Mouse (Mus musculus) midbrain, embryonic 15.5 days (tissue): Measurements from ENCODE around the gene Pcgf5. TPM values are rescaled to one million over a fixed set of nuclear protein-coding genes. Genes with fewer than 3 reads are reported as not detected.

Experiments
- ATAC-seq: fragments of 200-750 bp; cut with Nextera tagmentation; replicated peaks from 2 replicates; pipeline ENCODE4 v1.8.0; 2017; ENCODE audit warnings: moderate TSS enrichment
- H3K27ac ChIP-seq: fragments of 300-500 bp; sonication (generic); 2 replicates; pipeline ENCODE4 v1.5.1; 2015; ENCODE audit warnings: mild to moderate bottlenecking, inconsistent platforms
- H3K27me3 ChIP-seq: fragments of 300-500 bp; sonication (generic); replicated peaks from 2 replicates; pipeline ENCODE4 v1.6.1; 2015; ENCODE audit warnings: inconsistent platforms
- H3K36me3 ChIP-seq: fragments of 300-500 bp; sonication (generic); replicated peaks from 2 replicates; pipeline ENCODE4 v1.6.1; 2015; ENCODE audit warnings: inconsistent platforms
- H3K4me1 ChIP-seq: fragments of 300-500 bp; sonication (generic); 2 replicates; pipeline ENCODE4 v1.6.1; 2015; ENCODE audit warnings: inconsistent platforms
- H3K4me2 ChIP-seq: fragments of 300-500 bp; sonication (generic); 2 replicates; pipeline ENCODE4 v1.6.1; 2015; ENCODE audit warnings: inconsistent platforms, mild to moderate bottlenecking, moderate library complexity
- H3K4me3 ChIP-seq: fragments of 300-500 bp; sonication (generic); 2 replicates; pipeline ENCODE4 v1.5.1; 2015; ENCODE audit warnings: mild to moderate bottlenecking, inconsistent platforms
- H3K9ac ChIP-seq: fragments of 300-500 bp; sonication (generic); 2 replicates; pipeline ENCODE4 v1.6.1; 2015; ENCODE audit warnings: mild to moderate bottlenecking, inconsistent platforms
- H3K9me3 ChIP-seq: fragments of 300-500 bp; sonication (generic); 2 replicates; pipeline ENCODE4 v1.6.1; 2016; ENCODE audit warnings: inconsistent platforms
- WGBS: fragments of 180-500 bp; shearing (Covaris S2); methylation state at CpG from one replicate; pipeline ENCODE4 v1.1.7; 2015; ENCODE audit warnings: mixed read lengths; 5-methylcytosine and 5-hydroxymethylcytosine counted together
- polyA plus RNA-seq: library from polyadenylated mRNA; unstranded; fragments of >200 nt; fragmentation: Nextera tagmentation; extraction: Ambion mirVana; gene quantifications from 2 replicates; pipeline ENCODE4 v1.2.1, GENCODE M21; 2015

Gene Pcgf5
- polyA plus RNA-seq, result 8.4 and 9.9 TPM in 2 replicates

GRCm38 (mm10) chr19:36348161-36348800 is at the start of gene Pcgf5:
Pcgf5 (plus strand) TSS chr19:36348309.
- H3K9me3 ChIP-seq, result no peaks in the 10 kb centered on the region
- peak within 1 kb of the TSS; percentile 35; the same call in 1 of the 2 replicates for H3K27ac ChIP-seq
- H3K36me3 ChIP-seq, result no peaks in the 10 kb centered on the region
- peak within 1 kb of the TSS; percentile 88 for H3K4me2 ChIP-seq
- peak within 1 kb of the TSS; percentile 63 for H3K4me3 ChIP-seq
- peaks cover 31% of the 10 kb centered on the region for H3K27me3 ChIP-seq
- ATAC-seq, result peak; percentile 85
- peaks cover 7% of the 10 kb centered on the region; the same call in 1 of the 2 replicates for H3K4me1 ChIP-seq
- under 1% methylated on average over 89 of the region's 92 CpGs for WGBS
- peak within 1 kb of the TSS; percentile 49 for H3K9ac ChIP-seq

GRCm38 (mm10) chr19:36305542-36305941 is 42.6 kb upstream of the Pcgf5 start:
- H3K9ac ChIP-seq, result no peak overlapping the region
- ATAC-seq, result no peak
- no peaks in the 10 kb centered on the region for H3K27me3 ChIP-seq
- H3K4me1 ChIP-seq, result no peaks in the 10 kb centered on the region
- H3K4me3 ChIP-seq, result no peak overlapping the region
- H3K36me3 ChIP-seq, result no peaks in the 10 kb centered on the region
- H3K27ac ChIP-seq, result no peak overlapping the region
- H3K9me3 ChIP-seq, result no peaks in the 10 kb centered on the region
- 84% methylated on average over 5 of the region's 5 CpGs for whole genome bisulfite sequencing
- no peak overlapping the region for H3K4me2 ChIP-seq

GRCm38 (mm10) chr19:36314010-36314409 is 34.1 kb upstream of the Pcgf5 start:
- Histone ChIP-seq H3K27me3 (no peaks in the 10 kb centered on the region), H3K4me2 (no peak overlapping the region), H3K9ac (no peak overlapping the region), H3K9me3 (no peaks in the 10 kb centered on the region), H3K4me3 (no peak overlapping the region), H3K27ac (no peak overlapping the region), H3K36me3 (no peaks in the 10 kb centered on the region), H3K4me1 (no peaks in the 10 kb centered on the region)
- WGBS, result 86% methylated on average over 5 of the region's 5 CpGs
- no peak for ATAC-seq

- no peaks in the 10 kb centered on the region for H3K36me3 ChIP-seq
- H3K9me3 ChIP-seq, result no peaks in the 10 kb centered on the region
- no peak overlapping the region for H3K27ac ChIP-seq
- H3K4me1 ChIP-seq, result no peaks in the 10 kb centered on the region
- ATAC-seq, result no peak
- H3K9ac ChIP-seq, result no peak overlapping the region
- no peaks in the 10 kb centered on the region for H3K27me3 ChIP-seq
- no peak overlapping the region for H3K4me2 ChIP-seq
- 91% methylated on average over 4 of the region's 4 CpGs for WGBS
- H3K4me3 ChIP-seq, result no peak overlapping the region
Observed at GRCm38 (mm10) chr19:36319735-36320134, 28.4 kb upstream of the Pcgf5 start.

- Histone ChIP-seq H3K9me3 (no peaks in the 10 kb centered on the region), H3K4me3 (no peak overlapping the region), H3K4me2 (no peak overlapping the region), H3K27ac (no peak overlapping the region), H3K27me3 (no peaks in the 10 kb centered on the region), H3K9ac (no peak overlapping the region), H3K36me3 (no peaks in the 10 kb centered on the region), H3K4me1 (no peaks in the 10 kb centered on the region)
- 95% methylated on average over 3 of the region's 3 CpGs for WGBS
- no peak for ATAC-seq
Observed at GRCm38 (mm10) chr19:36321066-36321465, 27.0 kb upstream of the Pcgf5 start.

GRCm38 (mm10) chr19:36323326-36323725 is 24.8 kb upstream of the Pcgf5 start:
- H3K27ac ChIP-seq, result no peak overlapping the region
- no peak overlapping the region for H3K9ac ChIP-seq
- no peaks in the 10 kb centered on the region for H3K9me3 ChIP-seq
- no peak overlapping the region for H3K4me2 ChIP-seq
- no peak overlapping the region for H3K4me3 ChIP-seq
- no peak for ATAC-seq
- H3K36me3 ChIP-seq, result no peaks in the 10 kb centered on the region
- WGBS, result 70% methylated on average over 2 of the region's 2 CpGs
- H3K4me1 ChIP-seq, result no peaks in the 10 kb centered on the region
- no peaks in the 10 kb centered on the region for H3K27me3 ChIP-seq

GRCm38 (mm10) chr19:36328678-36329077 is 19.4 kb upstream of the Pcgf5 start:
- Histone ChIP-seq H3K4me2 (no peak overlapping the region), H3K4me3 (no peak overlapping the region), H3K4me1 (no peaks in the 10 kb centered on the region), H3K9me3 (no peaks in the 10 kb centered on the region), H3K27ac (no peak overlapping the region), H3K9ac (no peak overlapping the region), H3K36me3 (no peaks in the 10 kb centered on the region), H3K27me3 (no peaks in the 10 kb centered on the region)
- no peak for ATAC-seq
- WGBS, result 92% methylated on average over 5 of the region's 5 CpGs

- no peak for ATAC-seq
- WGBS, result 21% methylated on average over 6 of the region's 6 CpGs
- Histone ChIP-seq H3K9me3 (no peaks in the 10 kb centered on the region), H3K36me3 (no peaks in the 10 kb centered on the region), H3K4me3 (peak overlapping the region; percentile 63), H3K4me1 (peaks cover 7% of the 10 kb centered on the region; the same call in 1 of the 2 replicates), H3K9ac (no peak overlapping the region), H3K4me2 (peak overlapping the region; percentile 88), H3K27ac (no peak overlapping the region), H3K27me3 (peaks cover 31% of the 10 kb centered on the region)
Observed at GRCm38 (mm10) chr19:36347376-36347775, 733 bp upstream of the Pcgf5 start.

- under 1% methylated on average over 11 of the region's 11 CpGs for WGBS
- Histone ChIP-seq H3K27ac (no peak overlapping the region), H3K9ac (peak overlapping the region; percentile 49), H3K4me1 (peaks cover 7% of the 10 kb centered on the region; the same call in 1 of the 2 replicates), H3K4me3 (peak overlapping the region; percentile 63), H3K9me3 (no peaks in the 10 kb centered on the region), H3K36me3 (no peaks in the 10 kb centered on the region), H3K4me2 (peak overlapping the region; percentile 88), H3K27me3 (peaks cover 31% of the 10 kb centered on the region)
- ATAC-seq, result no peak; the same call in 1 of the 2 replicates
Observed at GRCm38 (mm10) chr19:36347831-36348160, 313 bp upstream of the Pcgf5 start.

- Histone ChIP-seq H3K4me3 (peak overlapping the region; percentile 63), H3K27ac (peak overlapping the region; percentile 35; the same call in 1 of the 2 replicates), H3K36me3 (no peaks in the 10 kb centered on the region), H3K4me2 (peak overlapping the region; percentile 88), H3K9me3 (no peaks in the 10 kb centered on the region), H3K4me1 (peaks cover 7% of the 10 kb centered on the region; the same call in 1 of the 2 replicates), H3K27me3 (peaks cover 31% of the 10 kb centered on the region), H3K9ac (peak overlapping the region; percentile 49)
- peak; percentile 86 for ATAC-seq
- under 1% methylated on average over 83 of the region's 85 CpGs for WGBS
Observed at GRCm38 (mm10) chr19:36348801-36349486, 835 bp downstream of the Pcgf5 start.

- H3K27me3 ChIP-seq, result peaks cover 31% of the 10 kb centered on the region
- no peak overlapping the region for H3K27ac ChIP-seq
- H3K4me1 ChIP-seq, result peaks cover 7% of the 10 kb centered on the region; the same call in 1 of the 2 replicates
- peak; percentile 21 for ATAC-seq
- peak overlapping the region; percentile 49 for H3K9ac ChIP-seq
- 4% methylated on average over 14 of the region's 15 CpGs for WGBS
- H3K9me3 ChIP-seq, result no peaks in the 10 kb centered on the region
- peak overlapping the region; percentile 63 for H3K4me3 ChIP-seq
- H3K36me3 ChIP-seq, result no peaks in the 10 kb centered on the region
- H3K4me2 ChIP-seq, result peak overlapping the region; percentile 88
Observed at GRCm38 (mm10) chr19:36349487-36349955, 1.4 kb downstream of the Pcgf5 start.

- peaks cover 31% of the 10 kb centered on the region for H3K27me3 ChIP-seq
- no peak overlapping the region for H3K4me3 ChIP-seq
- no peak overlapping the region for H3K9ac ChIP-seq
- no peak for ATAC-seq
- peaks cover 7% of the 10 kb centered on the region; the same call in 1 of the 2 replicates for H3K4me1 ChIP-seq
- H3K9me3 ChIP-seq, result no peaks in the 10 kb centered on the region
- WGBS, result 78% methylated on average over 11 of the region's 11 CpGs
- no peak overlapping the region for H3K27ac ChIP-seq
- H3K36me3 ChIP-seq, result no peaks in the 10 kb centered on the region
- no peak overlapping the region for H3K4me2 ChIP-seq
Observed at GRCm38 (mm10) chr19:36350181-36350580, 2.1 kb downstream of the Pcgf5 start.
